Mouse (Mus musculus): ENCODE measurements at regions not wholly inside any gene's neighbourhood (a gene's known extent, or its start where the extent isn't known, plus 50 kb on each side); places are given as distances from the start of the nearest gene placed in this dataset.

- no peak for ATAC-seq
These were observed 56.5 kb downstream of the Otud1 start for GRCm38 (mm10) chr2:19714025-19714424.

GRCm38 (mm10) chr2:19715564-19716238 lies 58.1 kb downstream of the Otud1 start:
- peak; percentile 95 for ATAC-seq

- no peak for ATAC-seq
These were observed 58.8 kb downstream of the Otud1 start for GRCm38 (mm10) chr2:19716388-19716787.

GRCm38 (mm10) chr2:19726085-19726484 lies 68.5 kb downstream of the Otud1 start:
- ATAC-seq, result no peak

- ATAC-seq, result no peak
These were observed 69.4 kb downstream of the Otud1 start for GRCm38 (mm10) chr2:19726904-19727303.

GRCm38 (mm10) chr2:19732922-19733859 lies 75.6 kb downstream of the Otud1 start:
- peak; percentile 69 for ATAC-seq

GRCm38 (mm10) chr2:19734164-19734870 lies 76.8 kb downstream of the Otud1 start:
- no peak for ATAC-seq

- ATAC-seq, result no peak
These were observed 84.0 kb downstream of the Otud1 start for GRCm38 (mm10) chr2:19741508-19741907.

- ATAC-seq, result no peak
These were observed 85.9 kb downstream of the Otud1 start for GRCm38 (mm10) chr2:19743467-19743866.

- ATAC-seq, result no peak
These were observed 87.6 kb downstream of the Otud1 start for GRCm38 (mm10) chr2:19744986-19745660.

- ATAC-seq, result no peak
These were observed 95.2 kb downstream of the Otud1 start for GRCm38 (mm10) chr2:19752753-19753152.

- ATAC-seq, result no peak
These were observed 95.9 kb downstream of the Otud1 start for GRCm38 (mm10) chr2:19753479-19753878.

- no peak for ATAC-seq
These were observed 100.4 kb downstream of the Otud1 start for GRCm38 (mm10) chr2:19757910-19758309.

- no peak for ATAC-seq
These were observed 101.6 kb downstream of the Otud1 start for GRCm38 (mm10) chr2:19759169-19759568.

GRCm38 (mm10) chr2:19759577-19759976 lies 102.0 kb downstream of the Otud1 start:
- ATAC-seq, result no peak

- no peak for ATAC-seq
These were observed 105.4 kb downstream of the Otud1 start for GRCm38 (mm10) chr2:19762996-19763395.

- ATAC-seq, result no peak
These were observed 124.7 kb upstream of the Etl4 start for GRCm38 (mm10) chr2:19784913-19785312.

GRCm38 (mm10) chr2:19785663-19786260 lies 123.8 kb upstream of the Etl4 start:
- ATAC-seq, result no peak

- no peak for ATAC-seq
These were observed 117.4 kb upstream of the Etl4 start for GRCm38 (mm10) chr2:19792177-19792576.

GRCm38 (mm10) chr2:19796790-19797189 lies 112.8 kb upstream of the Etl4 start:
- no peak for ATAC-seq

Data from inflammation-experienced regulatory T-cells, adult 6 months (primary cell).